Mouse (Mus musculus): ENCODE data around the gene Mdm2. TPM values are rescaled to one million over a fixed set of nuclear protein-coding genes. Genes with fewer than 3 reads are reported as not detected.

The Mdm2 gene
- polyA plus RNA-seq, 1 experiment from 2014 or later = 39.0 TPM

GRCm38 (mm10) chr10:117699914-117700313 is 10.6 kb downstream of the Mdm2 start:
- no peaks in the 10 kb centered on the region for H3K27me3 ChIP-seq
- no peak overlapping the region for H3K4me2 ChIP-seq
- H3K9me3 ChIP-seq (replicated peaks) = no peaks in the 10 kb centered on the region
- H3K4me1 ChIP-seq (replicated peaks) = no peaks in the 10 kb centered on the region
- WGBS = 97% methylated on average over 4 of the region's 4 CpGs
- H3K9ac ChIP-seq = no peak overlapping the region
- H3K27ac ChIP-seq = no peak overlapping the region
- no peak overlapping the region for H3K4me3 ChIP-seq
- peaks cover 94% of the 10 kb centered on the region for H3K36me3 ChIP-seq
- ATAC-seq (replicated peaks; ENCODE audit: insufficient number of reproducible peaks, insufficient read depth, low FRiP score, low read depth) = no peak

GRCm38 (mm10) chr10:117698313-117699138 is 12.0 kb downstream of the Mdm2 start:
- peaks cover 93% of the 10 kb centered on the region for H3K36me3 ChIP-seq
- H3K4me1 ChIP-seq (replicated peaks) = no peaks in the 10 kb centered on the region
- no peak overlapping the region for H3K9ac ChIP-seq
- WGBS = 93% methylated on average over 10 of the region's 10 CpGs
- no peak overlapping the region for H3K27ac ChIP-seq
- H3K4me3 ChIP-seq = no peak overlapping the region
- H3K27me3 ChIP-seq = no peaks in the 10 kb centered on the region
- no peaks in the 10 kb centered on the region for H3K9me3 ChIP-seq (replicated peaks)
- H3K4me2 ChIP-seq = no peak overlapping the region
- no peak for ATAC-seq (replicated peaks; ENCODE audit: insufficient number of reproducible peaks, insufficient read depth, low FRiP score, low read depth)

GRCm38 (mm10) chr10:117697561-117698115 is 12.9 kb downstream of the Mdm2 start:
- H3K36me3 ChIP-seq = peaks cover 90% of the 10 kb centered on the region
- H3K4me2 ChIP-seq = no peak overlapping the region
- H3K27me3 ChIP-seq = no peaks in the 10 kb centered on the region
- H3K9me3 ChIP-seq (replicated peaks) = no peaks in the 10 kb centered on the region
- no peak overlapping the region for H3K27ac ChIP-seq
- WGBS = 90% methylated on average over 3 of the region's 3 CpGs
- no peak overlapping the region for H3K9ac ChIP-seq
- H3K4me1 ChIP-seq (replicated peaks) = no peaks in the 10 kb centered on the region
- no peak overlapping the region for H3K4me3 ChIP-seq
- no peak for ATAC-seq (replicated peaks; ENCODE audit: insufficient number of reproducible peaks, insufficient read depth, low FRiP score, low read depth)

DNA sequence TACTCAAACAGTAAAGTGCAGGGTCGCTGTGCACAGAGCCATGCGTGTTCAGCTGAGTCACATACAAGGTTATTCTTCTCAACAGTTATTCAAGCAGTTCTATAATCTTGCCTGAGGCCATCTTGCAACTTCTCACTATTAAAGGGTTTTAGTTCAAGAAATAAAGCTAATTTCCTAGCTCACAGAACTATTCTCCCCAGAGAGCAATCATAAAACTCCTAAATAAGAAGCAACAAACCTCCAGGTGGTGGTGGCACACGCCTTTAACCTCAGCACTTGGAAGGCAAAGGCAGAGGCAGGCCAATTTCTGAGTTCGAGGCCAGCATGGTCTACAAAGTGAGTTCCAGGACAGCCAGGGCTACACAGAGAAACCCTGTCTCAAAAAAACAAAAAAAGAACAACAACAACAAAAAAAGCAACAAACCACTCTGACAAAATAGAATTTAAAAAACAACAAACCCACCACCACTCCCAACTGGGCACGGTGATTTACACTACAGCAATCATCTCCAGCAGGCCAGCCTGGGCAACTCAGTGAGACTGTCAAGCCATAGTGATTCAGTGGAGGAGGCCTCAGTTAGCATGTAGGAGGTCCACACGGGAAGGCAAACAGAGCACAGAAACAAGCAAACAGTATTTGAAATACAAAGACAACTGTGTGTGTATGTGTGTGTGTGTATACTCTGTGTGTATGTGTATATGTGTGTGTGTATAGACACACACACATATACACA is 13.6 kb downstream of the Mdm2 start:
- H3K9me3 ChIP-seq (replicated peaks) = no peaks in the 10 kb centered on the region
- WGBS = 94% methylated on average over 6 of the region's 6 CpGs
- no peak overlapping the region for H3K27ac ChIP-seq

GRCm38 (mm10) chr10:117696021-117696826 is 14.3 kb downstream of the Mdm2 start:
- Histone ChIP-seq H3K4me3 (no peak overlapping the region), H3K9me3 (replicated peaks) (no peaks in the 10 kb centered on the region), H3K9ac (no peak overlapping the region), H3K4me1 (replicated peaks) (no peaks in the 10 kb centered on the region), H3K27me3 (no peaks in the 10 kb centered on the region), H3K27ac (no peak overlapping the region), H3K36me3 (peaks cover 92% of the 10 kb centered on the region), H3K4me2 (no peak overlapping the region)
- ATAC-seq (replicated peaks; ENCODE audit: insufficient number of reproducible peaks, insufficient read depth, low FRiP score, low read depth) = no peak
- WGBS = 89% methylated on average over 8 of the region's 8 CpGs

More for the DNA sequence above, 13.6 kb downstream of the Mdm2 start:
- H3K4me3 ChIP-seq = no peak overlapping the region
- no peak overlapping the region for H3K9ac ChIP-seq
- peaks cover 93% of the 10 kb centered on the region for H3K36me3 ChIP-seq
- H3K4me1 ChIP-seq (replicated peaks) = no peaks in the 10 kb centered on the region
- no peak for ATAC-seq (replicated peaks; ENCODE audit: insufficient number of reproducible peaks, insufficient read depth, low FRiP score, low read depth)
- H3K27me3 ChIP-seq = no peaks in the 10 kb centered on the region
- H3K4me2 ChIP-seq = no peak overlapping the region

DNA sequence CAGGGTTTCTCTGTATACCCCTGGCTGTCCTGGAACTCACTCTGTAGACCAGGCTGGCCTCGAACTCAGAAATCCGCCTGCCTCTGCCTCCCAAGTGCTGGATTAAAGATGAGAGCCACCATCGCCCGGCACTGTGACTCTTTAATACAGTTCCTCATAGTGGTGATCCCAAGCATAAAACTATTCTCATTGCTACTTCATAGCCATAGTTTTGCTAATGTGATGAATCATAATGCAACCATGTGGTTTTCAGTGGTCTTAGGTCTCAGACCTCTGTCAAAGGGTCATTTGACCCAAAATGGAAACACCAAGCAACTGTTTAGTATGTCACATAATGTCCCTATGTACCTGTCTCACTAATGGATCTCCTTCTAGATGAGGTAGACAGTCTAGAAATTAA is 15.0 kb downstream of the Mdm2 start:
- Histone ChIP-seq H3K9me3 (replicated peaks) (no peaks in the 10 kb centered on the region), H3K4me3 (no peak overlapping the region), H3K4me1 (replicated peaks) (no peaks in the 10 kb centered on the region), H3K27me3 (no peaks in the 10 kb centered on the region), H3K4me2 (no peak overlapping the region), H3K27ac (no peak overlapping the region), H3K36me3 (peaks cover 92% of the 10 kb centered on the region), H3K9ac (no peak overlapping the region)
- 97% methylated on average over 4 of the region's 4 CpGs for WGBS
- ATAC-seq (replicated peaks; ENCODE audit: insufficient number of reproducible peaks, insufficient read depth, low FRiP score, low read depth) = no peak

DNA sequence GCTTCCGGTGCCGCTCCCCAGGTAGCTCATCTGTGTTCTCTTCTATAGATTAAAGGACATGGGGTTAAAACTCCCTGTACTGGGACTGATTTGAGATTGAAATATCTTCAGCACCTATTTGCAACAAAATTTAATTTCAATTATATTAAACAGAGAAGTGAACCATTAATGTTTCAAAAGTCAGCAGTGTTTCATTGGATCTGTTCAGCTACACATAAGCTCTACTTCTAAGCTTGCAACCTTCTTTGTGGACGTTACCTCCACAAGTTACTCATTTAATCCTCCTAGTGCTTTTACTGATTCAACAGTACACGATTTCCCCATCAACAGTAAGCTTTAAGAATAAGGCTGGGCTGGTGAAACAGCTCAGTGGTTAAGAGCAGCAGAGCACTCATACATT is 15.5 kb downstream of the Mdm2 start:
- no peak overlapping the region for H3K27ac ChIP-seq
- no peaks in the 10 kb centered on the region for H3K4me1 ChIP-seq (replicated peaks)
- H3K36me3 ChIP-seq = peaks cover 92% of the 10 kb centered on the region
- H3K4me2 ChIP-seq = no peak overlapping the region
- no peak overlapping the region for H3K4me3 ChIP-seq
- no peak overlapping the region for H3K9ac ChIP-seq
- no peaks in the 10 kb centered on the region for H3K9me3 ChIP-seq (replicated peaks)
- WGBS = 94% methylated on average over 4 of the region's 4 CpGs
- H3K27me3 ChIP-seq = no peaks in the 10 kb centered on the region
- ATAC-seq (replicated peaks; ENCODE audit: insufficient number of reproducible peaks, insufficient read depth, low FRiP score, low read depth) = no peak

GRCm38 (mm10) chr10:117694255-117694953 is 16.2 kb downstream of the Mdm2 start:
- Histone ChIP-seq H3K9ac (no peak overlapping the region), H3K36me3 (peaks cover 91% of the 10 kb centered on the region), H3K4me3 (no peak overlapping the region), H3K27ac (no peak overlapping the region), H3K4me1 (replicated peaks) (no peaks in the 10 kb centered on the region), H3K27me3 (no peaks in the 10 kb centered on the region), H3K9me3 (replicated peaks) (no peaks in the 10 kb centered on the region), H3K4me2 (no peak overlapping the region)
- 90% methylated on average over 6 of the region's 6 CpGs for WGBS
- ATAC-seq (replicated peaks; ENCODE audit: insufficient number of reproducible peaks, insufficient read depth, low FRiP score, low read depth) = no peak

GRCm38 (mm10) chr10:117692953-117693352 is 17.6 kb downstream of the Mdm2 start:
- H3K36me3 ChIP-seq = peaks cover 86% of the 10 kb centered on the region
- no peak overlapping the region for H3K27ac ChIP-seq
- WGBS = 88% methylated on average over 5 of the region's 5 CpGs
- no peaks in the 10 kb centered on the region for H3K9me3 ChIP-seq (replicated peaks)
- no peaks in the 10 kb centered on the region for H3K27me3 ChIP-seq
- H3K4me3 ChIP-seq = no peak overlapping the region
- H3K9ac ChIP-seq = no peak overlapping the region
- no peaks in the 10 kb centered on the region for H3K4me1 ChIP-seq (replicated peaks)
- no peak overlapping the region for H3K4me2 ChIP-seq
- ATAC-seq (replicated peaks; ENCODE audit: insufficient number of reproducible peaks, insufficient read depth, low FRiP score, low read depth) = no peak

DNA sequence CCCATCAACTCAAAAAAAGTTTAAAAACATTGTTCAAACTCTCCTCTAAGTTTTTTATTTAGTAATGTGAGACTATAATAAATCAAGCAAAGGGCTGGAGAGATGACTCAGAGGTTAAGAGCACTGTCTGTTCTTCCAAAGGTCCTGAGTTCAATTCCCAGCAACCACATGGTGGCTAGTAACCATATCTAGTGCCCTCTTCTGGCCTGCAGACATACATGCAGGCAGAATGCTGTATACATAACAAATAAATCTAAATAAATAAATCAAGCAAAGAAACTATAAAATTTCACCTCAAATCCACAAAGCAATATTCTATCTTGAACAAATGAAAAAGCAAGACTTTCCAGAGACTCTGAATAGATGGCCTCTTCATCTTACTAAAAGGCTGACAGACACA is 18.4 kb downstream of the Mdm2 start:
- Histone ChIP-seq H3K4me1 (replicated peaks) (no peaks in the 10 kb centered on the region), H3K4me3 (no peak overlapping the region), H3K9ac (no peak overlapping the region), H3K4me2 (no peak overlapping the region), H3K36me3 (peaks cover 79% of the 10 kb centered on the region), H3K27ac (no peak overlapping the region), H3K27me3 (no peaks in the 10 kb centered on the region), H3K9me3 (replicated peaks) (no peaks in the 10 kb centered on the region)
- ATAC-seq (replicated peaks; ENCODE audit: insufficient number of reproducible peaks, insufficient read depth, low FRiP score, low read depth) = no peak

All from heart, embryonic 15.5 days (tissue).